Mouse (Mus musculus): ENCODE data around the gene Tmem39a. TPM values are rescaled to one million over a fixed set of nuclear protein-coding genes. Genes with fewer than 3 reads are reported as not detected.

Tmem39a gene
- total RNA-seq (2022), result 100 to 1,000 TPM in 2 of 4 experiments, 10 to 100 TPM in 2; 79.2 to 118 (median 92.6) TPM

DNA sequence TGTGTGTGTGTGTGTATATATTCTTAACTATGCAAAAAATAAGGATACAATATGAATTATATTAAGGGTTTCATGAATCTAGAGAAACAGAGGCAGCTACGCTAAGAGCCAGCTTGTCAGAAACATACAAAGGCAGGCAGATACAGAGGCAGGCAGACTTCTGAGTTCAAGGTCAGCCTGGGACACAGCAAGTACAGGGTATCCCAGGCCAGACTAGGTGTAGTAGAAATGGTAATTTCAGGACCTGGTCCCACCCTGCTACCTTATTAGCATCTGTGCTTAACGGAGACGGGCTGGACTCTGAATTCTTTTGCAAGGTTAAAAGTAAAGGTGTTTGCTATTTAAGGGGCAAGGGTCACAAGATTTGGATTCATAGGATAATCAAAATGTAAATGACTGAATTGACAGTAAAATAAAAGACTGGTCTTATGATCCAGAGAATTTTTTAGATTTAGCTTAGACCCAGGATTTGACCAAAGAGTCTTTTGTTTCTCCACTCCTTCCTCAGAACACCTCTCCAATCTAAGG lies at the start of gene Tmem39a:
Tmem39a (plus strand) TSS at position 478 of the 528 bp plus-strand sequence.
- no peak for DNase-seq

DNA sequence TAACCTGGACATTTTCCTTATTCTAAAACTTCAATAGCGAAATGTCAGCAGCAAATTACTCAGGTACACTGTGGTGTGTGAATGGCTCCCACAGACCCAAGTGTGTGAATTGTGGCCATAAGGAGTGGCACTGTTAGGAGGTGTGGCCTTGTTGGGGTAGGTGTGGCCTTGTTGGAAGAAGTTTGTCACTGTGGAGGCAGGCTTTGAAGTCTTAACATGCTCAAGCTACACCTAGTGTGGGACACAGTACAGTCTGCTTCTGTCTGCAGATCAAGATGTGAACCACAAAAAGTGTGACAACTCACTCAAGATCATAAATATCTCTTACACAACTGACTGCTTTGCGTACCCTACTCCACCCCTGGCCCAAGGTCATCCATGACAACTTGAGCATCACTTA lies 47.7 kb upstream of the Tmem39a start:
- no peak for DNase-seq

DNA sequence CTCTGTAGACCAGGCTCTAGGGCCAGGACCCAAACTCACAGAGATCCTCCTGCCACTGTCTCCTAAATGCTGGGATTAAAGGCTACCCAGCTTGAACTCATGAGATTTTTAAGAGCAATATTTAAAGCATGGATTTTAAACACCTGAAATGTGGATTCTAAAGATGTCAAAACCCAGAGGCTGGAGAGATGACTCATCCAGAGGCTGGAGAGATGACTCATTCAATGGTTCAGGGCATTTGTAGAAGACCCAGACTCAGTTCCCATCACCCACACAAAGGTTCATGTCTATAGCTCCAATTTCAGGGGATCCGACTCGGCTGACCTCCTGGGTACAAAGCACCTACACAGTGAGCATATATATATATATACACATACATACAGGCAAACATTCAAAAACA lies 39.4 kb upstream of the Tmem39a start:
- no peak for DNase-seq

DNA sequence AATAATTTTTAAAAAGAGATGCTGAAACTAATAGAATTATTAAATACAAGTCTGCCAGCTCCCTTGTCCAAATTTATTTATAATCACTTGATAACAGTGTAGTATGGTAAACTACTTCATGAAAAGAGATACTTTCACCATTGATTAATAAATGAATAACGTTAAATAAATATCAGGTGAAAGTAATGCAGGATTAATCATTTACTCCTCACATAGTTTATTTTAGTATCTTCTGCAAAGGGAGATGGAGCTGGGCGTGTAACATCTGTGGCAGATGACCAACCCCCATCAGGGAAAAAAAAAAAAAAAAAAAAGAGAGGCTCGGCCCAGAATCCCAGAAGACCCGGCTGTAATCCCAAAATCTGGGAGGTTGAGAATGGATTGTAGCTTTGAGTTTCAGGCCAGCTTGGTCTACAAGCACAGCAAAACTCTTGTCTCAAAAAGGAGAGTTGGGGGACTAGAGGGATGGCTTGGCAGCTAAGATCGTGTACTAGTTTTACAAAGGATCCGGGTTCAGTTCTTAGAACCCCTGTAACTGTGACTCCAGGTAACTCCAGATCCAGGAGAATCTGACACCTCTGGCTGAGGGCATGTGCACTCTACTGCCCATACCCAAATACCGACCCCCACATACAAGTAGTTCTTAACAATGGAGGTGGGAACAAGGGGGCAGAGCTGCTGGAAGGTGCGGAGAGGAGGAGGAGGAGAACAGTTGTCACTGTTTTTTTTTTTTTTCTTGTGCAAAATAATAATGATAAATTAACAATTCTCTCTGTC lies 37.1 kb upstream of the Tmem39a start:
- no peak for DNase-seq

DNA sequence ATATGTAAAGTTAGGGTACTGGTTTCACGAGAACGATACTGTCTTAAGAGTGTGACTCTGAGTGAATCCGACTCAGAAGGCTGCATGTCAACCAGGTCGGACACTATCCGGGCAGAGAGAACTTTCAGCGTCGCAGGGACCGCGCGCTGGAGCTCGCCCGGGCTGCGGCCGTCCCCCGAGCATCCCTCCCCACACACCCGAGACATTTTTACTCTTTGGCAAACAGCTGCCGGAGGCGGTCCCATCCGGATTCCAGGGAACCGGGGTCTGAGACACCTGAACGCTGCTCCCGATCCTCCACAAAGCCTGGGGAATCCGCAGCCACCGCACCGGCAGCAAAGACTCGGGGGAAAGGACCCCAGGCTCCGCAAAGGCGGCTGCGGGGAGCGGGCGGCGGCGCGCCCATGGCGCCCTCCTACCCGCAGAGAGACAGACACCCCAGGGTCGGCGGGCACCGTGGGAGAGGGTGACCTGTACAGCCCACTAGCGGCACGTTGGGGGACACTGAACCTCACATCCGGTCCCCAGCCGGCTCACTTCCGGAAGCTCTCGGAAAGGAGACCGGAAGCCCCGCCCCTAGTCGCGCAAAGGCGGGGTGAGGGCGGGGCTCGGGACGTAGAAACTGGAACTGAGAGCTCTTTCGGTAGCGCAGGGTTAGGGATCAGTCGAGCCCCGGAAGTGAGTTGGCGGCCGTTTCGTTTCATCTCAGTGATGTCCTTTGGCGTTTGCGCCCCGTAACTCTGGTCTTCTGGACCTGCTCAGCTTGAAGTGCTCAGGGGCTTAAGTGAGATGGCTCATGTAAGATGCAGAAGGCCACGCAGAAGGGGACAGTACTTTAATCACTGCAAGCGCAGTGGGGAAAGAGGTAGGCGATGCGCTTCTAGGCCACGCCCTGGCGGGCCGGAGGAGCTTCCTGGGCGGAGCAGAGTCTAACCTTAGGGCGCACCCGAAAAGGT lies 36.1 kb upstream of the Tmem39a start, which contains the start of gene Timmdc1:
Timmdc1 (minus strand) TSS at position 535 of the 956 bp plus-strand sequence.
- peak; percentile 95 for DNase-seq

DNA sequence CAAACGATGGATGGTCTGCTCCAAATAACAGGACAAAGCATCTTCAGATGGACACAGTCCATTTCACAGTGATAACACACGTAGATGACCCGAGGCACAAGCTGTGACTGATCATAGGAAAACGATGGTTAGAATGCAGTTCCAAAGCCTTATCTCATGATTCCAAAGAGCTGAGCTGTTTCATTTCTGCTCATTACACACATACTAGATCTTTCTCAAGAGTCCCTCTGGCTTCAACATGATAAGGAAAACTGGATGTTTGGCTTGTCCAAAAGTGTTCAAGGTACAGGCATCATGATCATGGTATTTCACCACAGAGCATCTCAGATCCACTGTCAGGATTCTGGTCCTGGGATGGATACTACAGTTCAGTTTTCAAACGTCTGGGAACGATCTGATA lies 32.2 kb upstream of the Tmem39a start:
- DNase-seq, result no peak

DNA sequence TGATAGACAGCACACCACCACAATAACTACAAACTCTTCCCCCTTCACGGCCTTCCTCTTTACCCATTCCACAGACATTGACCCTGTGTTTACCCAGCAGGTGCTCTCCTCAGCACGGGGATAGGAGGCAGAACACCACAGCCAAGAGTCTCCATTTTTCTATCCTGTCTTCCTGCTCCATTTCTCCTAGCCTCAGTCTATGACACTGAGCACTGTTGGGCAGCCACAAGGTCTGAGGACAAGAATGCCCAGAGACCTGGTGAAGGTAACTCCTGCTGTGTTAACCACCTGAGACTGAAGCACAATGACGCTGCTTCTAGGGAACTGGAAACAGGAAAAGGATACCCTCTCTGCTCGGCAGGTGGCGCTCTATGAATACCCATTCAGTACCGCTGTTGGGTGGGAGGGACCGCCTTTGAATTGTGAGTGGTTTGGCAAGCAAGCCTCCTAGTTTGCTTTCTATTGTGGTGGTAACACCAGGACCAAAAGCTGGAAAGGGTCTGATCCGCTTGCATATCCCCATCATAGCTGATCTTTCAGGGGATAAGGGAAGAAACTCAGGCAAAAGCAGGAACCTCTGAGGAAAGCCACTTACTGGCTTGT lies 21.9 kb upstream of the Tmem39a start:
- peak; percentile 44 for DNase-seq

DNA sequence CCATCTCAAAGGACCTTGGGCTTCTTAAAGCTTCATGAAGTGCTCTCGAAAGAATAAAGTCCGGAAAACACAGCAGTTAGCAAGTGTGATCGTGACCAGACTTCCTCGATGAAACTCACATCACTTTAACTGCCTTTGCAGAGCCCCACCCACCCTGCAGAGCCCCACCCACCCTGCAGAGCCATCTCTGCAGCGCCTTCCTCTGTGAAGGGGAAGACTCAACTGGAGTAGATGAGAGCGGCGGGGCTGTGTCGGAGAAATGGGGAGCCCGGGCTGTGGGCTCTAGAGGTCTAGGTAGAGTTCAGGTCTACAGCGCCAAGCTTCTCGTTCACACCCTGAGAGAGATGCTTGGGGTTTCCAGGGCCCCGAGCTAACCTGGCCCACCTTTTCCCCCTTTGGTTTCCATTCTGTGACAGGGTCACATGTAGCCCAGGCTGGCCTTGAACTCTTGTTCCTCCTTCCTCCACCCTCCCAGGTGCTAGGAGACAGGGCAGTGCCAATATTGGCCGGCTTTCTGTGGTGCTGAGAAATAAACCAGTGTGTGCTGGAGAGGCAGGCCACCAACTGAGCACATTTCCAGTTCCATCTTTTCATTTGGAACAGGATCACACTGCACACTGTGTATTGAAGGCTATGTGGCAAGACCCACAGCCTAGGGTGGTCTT lies 19.6 kb upstream of the Tmem39a start:
- DNase-seq, result no peak

DNA sequence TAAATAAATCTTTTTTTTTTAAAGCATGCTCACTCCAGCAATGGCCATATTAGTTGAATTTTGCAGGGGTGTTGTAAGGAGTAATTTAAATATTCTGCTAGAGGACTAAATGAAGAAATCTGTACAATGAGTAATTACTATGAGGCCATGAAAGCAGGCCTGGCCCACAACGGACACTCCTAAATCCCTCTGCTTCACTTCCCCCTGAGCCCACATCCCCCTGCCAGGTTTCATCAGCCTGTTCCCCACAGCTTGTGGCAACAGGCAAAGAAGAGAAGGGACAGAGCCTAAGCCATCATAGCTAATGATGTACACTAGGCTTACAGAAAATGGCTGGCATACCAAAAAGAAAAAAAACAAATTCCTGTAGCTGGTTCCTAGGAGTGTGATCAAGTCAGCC lies 10.5 kb upstream of the Tmem39a start:
- no peak for DNase-seq

DNA sequence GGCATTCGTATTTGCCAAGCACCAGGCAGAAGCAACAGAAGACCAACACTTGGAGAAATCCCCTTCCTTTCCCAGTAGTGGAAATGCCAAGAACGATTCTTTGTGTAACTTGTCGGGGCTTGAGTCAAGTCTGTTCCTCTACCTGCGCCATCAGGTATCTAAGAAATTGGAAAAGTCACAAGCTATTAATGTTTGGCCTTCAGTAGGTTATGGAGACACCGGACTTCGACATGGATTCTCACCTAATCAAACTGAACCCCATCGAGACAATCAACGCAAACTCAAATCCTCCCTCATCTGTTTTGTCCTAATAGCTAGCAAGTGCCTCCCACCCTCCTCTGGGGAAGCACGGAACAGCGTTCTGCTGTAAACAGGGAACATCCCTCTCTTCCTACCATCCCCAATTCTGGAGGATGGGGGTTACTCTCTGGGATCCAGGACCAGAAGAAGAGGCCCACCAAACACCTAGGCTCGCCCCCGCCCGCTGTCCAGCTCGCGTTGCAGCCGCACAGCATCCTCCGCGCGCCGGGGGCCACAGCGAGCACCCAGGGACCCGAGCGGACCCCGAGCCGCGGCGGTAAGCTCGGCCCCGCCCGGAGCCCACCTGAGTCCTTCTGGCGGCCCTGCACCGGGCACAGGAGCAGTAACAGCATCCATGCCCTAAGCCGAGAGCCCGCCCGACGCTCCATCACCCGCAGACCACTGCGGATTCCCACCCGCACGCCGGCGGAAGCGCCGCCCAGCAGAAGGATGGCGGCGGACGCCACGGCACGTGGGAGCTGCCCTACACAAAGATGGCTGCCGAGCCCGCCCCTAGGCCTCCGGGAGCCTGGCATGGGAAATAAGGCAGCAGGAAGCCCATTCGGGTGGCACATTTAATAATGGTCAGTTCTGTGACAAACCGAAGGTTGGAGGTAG lies 8.8 kb upstream of the Tmem39a start, which contains the start of gene Poglut1:
Poglut1 (minus strand) TSS at position 780 of the 918 bp plus-strand sequence.
- DNase-seq, result peak; percentile 58

DNA sequence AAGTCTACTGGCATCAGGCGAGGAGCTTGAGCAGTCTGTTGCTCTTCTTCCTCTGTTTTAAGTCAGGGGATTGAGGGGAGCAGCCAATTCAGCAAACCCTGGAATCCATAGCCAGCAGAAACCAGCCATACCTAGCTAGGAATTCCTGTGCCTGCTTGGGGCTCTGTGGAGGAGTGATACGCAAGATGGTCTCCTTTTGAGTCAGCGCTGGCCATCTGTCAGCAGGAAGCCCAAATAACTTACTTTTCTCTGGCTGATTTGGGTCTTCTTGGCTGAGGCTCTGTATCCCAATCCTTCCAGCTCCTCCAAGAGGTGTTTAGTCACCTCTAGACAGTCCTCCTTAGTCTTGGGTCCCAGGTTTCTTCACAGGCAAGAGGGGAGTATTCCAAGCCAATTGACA lies 2.5 kb upstream of the Tmem39a start:
- no peak for DNase-seq

DNA sequence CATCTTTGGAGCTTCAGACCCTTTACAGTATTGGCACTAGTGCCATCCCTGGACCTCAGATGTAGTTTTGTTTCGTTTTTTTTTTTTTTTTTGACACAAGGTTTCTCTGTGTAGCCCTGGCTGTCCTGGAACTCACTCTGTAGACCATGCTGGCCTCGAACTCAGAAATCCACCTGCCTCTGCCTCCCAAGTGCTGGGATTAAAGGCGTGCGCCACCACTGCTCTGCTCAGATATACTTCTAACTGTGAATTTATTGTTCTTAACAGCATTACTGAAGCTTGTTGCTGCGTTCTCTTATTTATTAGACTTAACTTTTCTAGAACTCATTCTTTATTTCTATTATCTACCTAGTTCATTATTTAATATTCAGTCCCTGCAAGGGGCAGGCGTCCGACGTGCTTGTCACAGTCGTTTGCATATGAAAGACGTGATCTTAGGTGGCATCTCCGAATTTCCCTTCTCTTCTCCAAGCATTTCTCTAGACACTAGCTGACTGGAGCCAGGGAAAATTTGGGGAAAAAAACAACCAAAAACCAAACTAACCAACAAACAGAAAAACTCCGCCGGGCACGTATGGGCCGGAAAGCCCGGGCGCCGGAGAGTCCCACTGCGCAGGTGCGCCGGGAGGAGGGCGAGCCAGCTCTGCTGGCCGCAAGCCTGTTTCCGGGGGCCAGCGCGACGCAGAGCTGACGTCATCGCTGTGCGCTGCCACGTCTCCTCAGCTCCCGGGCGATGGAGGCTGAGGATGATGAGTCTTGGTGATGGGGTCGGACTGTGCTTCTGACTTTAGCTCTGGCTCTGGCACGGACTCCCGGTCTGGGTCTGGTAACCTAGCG lies 3.9 kb downstream of the Tmem39a start:
- DNase-seq, result peak; percentile 92

DNA sequence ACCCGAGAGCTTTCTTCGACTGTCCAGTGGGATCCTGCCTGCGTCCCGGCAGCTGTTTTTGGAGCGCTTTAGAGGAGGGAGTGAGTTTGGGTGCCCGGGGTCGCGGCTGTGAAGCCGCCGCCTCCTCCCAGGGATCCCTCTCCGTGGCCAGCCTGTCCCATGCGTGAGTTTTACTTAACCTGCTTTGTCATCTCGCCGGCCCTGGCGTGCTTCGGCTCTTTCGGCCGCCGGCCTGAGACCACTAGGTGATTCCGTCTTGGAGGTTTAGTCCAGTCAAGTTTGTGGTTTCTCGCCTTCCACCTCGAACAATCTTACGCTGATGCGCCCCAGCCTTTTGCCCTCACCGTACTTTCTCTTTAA lies 4.5 kb downstream of the Tmem39a start:
- DNase-seq, result no peak

DNA sequence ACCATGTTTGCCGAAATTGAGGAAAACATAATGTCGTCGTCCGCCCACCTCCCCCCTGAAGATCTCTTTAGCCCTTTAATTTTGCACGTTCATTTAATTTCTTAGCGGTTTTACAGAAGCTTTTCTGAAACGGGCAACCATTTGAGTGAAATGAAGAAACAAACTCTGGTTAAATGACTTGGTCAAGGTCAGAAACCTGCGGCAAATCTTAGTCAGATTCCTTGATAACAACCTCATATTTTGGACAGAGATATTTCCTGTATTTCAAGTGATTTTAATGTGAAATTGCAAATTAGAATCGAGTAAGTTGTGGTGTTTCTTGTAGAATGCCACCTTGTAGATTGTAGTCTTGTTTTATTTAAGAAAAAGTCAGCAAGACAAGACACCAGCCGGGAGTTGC lies 5.0 kb downstream of the Tmem39a start:
- DNase-seq, result no peak

DNA sequence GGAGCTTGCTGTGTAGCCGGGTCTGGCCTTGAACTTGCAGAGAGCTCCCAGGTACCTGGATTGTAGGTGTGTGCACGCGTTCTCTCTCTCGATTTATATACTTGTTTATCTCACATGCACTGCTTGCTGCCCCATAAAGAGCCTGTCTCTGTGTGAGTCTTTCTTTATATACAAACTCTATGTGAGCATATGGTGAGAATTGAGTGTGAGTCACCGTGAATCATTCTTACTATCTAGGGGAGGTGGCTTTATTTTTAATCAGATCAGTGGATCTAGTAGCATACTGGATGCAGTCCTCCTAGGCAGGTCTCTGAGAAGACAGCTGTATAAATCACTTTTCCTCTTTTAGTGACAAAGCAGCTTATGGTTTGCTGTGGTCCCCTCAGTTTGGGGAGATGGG lies 9.7 kb downstream of the Tmem39a start:
- no peak for DNase-seq

DNA sequence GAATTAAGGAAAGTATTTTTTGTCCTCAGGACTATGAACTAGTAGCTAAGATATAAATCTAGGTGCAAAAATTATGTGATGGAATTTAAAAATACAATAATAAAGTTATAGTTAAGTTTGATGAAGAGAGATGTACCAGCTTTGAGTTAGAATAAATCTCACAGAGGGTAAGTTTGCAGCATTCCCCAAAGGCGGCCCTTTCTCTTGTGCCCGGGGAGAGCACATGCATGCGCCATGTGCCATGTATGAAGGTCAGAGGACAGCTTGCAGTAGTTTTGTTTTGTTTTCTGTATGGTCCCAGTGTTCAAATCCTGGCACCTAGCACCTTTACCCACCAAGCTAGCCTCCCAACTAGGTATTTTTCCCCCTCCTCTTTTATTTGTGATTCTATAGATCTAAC lies 13.0 kb downstream of the Tmem39a start:
- no peak for DNase-seq

DNA sequence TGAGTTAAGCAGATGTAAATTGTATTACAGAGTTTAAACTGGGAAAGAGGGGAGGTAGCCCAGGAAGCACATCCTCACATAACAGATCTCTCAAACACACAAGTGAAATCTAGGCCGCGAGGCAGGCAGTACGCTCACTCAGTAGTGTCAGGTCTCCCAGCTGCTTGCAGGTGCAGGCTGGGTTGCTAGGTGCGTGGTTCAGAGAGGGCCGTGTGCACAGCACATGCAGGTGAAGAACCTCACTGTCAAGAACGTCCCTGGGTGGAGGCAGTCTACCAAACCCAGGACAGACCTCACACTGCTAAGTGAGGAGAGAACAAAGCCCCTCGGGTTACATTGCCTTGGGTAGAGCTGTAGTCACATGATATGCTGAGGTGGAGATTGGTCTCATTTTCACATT lies 26.3 kb downstream of the Tmem39a start:
- no peak for DNase-seq

DNA sequence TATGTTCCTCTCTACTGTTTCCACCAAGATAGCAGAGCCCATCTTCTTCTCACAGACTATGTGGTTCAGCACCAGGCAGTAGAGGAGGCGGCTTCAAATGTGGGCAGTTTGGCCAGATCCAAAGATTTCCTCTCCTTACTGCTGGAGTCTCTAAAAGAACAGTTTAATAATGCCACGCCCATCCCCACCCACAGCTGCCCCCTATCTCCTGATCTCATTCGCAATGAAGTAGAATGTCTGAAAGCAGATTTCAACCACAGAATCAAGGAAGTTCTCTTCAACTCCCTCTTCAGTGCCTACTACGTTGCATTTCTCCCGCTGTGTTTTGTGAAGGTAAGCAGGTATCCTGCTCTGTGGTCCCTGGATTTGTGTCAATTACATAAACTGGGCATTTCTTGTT lies 26.7 kb downstream of the Tmem39a start:
- no peak for DNase-seq

DNA sequence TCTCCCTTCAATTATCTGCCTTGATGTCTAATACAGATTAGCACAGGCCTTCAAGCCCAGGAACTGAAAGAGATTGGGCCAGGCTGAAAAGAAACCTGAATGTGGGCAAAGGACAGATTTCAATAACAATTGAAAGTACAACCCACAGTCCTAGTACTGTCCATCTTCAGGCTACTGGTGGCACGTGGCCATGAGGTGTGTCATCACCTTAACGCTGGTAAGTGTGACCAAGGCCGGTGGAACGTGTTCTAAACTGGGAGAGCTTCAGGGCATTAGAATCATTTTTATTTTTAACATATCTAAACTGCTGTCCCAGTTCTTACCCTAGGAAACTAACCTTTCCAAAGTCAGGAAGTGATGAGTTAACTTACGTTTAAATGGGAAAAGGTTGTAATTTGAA lies 28.7 kb downstream of the Tmem39a start:
- DNase-seq, result no peak

DNA sequence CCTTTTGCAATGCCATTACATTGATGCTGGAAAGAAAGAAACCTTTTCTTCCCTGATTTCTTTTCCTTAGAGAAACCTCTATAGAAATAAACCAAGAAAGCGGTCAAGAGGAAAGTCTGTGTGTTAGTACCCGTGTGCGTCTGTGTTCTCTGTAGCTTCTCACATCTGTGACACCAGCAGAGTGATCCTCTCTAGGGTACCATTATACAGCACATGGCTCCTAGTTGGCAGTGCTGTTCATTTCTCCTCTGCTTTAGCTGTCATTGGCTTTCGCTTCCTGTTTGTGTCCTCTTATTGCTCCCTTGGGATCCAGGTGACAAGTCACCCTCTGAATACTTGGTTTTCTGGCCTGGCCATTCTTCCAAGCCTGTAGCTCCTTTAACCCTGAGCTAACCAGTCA lies 29.1 kb downstream of the Tmem39a start:
- DNase-seq, result no peak

All from adrenal gland, adult 8-10 months (tissue).